Mouse (Mus musculus): ENCODE measurements around the gene Olfr512. TPM values are rescaled to one million over a fixed set of nuclear protein-coding genes. Genes with fewer than 3 reads are reported as not detected.

The Olfr512 gene
- total RNA-seq (2021) = not detected
- long read RNA-seq, experiment 1 = 0 reads
- long read RNA-seq, experiment 2 = 0 reads

DNA sequence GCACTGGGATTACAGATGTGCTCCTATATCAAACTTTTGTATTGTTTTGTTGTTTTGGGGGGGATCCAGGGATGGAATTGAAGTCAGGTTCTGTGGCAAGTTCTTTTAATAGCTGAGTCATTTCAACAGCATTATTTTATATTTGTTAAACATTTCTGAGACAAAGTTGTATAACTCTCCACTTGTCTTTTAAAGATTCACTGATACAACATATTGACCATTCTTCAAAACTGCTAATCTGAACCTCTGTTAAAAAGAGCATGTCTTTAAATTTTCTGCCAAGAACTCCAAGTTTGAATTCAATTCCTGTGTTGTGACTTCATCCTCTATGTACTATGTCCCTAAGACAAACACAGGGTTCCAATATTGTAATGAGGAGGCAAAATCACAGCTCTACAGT is at the start of gene Olfr512:
Olfr512 (plus strand) TSS at position 301 of the 400 bp plus-strand sequence.
- DNase-seq = no peak

DNA sequence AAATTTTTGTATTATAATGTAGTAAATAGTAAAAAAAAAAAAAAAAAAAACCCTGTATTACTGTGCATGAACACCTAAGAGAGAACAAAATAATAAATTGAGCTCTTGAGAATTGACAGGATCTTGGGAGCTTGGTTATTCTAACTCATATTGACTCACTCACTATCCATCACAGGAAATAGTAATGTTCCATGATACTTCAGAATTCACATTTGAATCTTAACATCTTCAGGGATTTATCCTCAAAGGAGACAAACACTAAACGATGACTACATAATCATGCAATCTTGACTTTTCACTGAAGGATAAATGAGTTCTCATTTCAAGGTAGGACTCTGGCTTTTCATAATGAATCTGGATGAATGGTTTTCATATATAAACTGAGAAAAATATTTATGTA is 47.0 kb upstream of the Olfr512 start, which contains the start of gene Olfr510:
Olfr510 (plus strand) TSS at position 301 of the 400 bp plus-strand sequence.
- no peak for DNase-seq

DNA sequence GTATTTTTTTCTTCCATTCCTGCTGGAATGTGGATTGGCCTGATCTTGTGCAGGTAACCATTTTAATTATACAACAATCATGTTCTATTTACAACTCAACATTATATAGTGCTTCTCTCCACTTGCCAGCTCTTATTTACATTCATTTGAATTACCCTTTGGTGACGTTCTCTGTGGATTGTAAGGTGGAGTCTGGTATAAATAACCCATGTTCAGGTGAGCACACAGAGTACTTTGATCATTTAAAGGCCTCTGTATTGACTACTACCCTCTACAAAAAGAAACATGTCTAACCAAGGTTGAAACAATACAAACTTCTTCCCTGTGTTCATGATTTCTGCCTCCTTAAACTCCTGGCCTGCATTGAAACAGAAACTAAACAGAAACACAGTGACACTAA is 42.1 kb upstream of the Olfr512 start:
- DNase-seq = no peak

DNA sequence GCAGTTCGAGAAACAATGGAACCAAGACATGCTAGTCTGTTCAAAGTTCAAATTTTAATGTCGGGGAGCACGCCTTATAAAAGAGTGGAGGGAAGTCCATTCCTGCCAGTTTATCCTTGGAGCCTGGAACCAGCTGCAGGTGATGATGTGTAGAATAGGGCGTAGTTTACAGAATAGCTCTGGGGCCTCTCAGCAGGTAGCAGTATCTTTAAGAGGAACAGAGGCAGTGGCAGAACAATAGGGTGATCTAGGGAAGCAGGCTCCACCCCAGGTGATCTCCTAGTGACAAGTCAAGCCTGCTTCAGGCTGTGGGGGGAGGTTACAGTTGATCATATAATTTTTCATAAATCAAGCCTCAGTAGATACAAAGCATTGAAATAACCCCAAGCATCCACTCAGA is 34.2 kb upstream of the Olfr512 start:
- no peak for DNase-seq

DNA sequence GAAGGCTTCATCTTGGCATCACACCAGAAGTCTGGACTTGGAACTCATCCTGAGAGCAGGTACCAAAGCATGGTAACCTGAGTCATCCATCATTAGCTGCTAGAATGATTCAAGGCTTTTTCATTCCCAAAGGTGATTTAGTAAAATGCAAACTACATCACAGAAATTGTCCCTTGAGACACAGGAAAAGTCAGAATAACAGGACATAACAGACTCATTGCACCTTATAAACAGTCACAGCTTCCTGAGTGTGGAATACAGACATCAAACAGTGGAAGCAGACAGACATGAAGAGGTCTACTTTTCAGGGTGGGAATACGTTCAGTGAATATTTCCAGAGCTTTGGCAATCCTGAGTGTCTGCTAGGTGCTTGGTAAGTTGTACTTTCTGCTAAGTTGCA is 37.6 kb downstream of the Olfr512 start, which contains the start of gene Olfr513:
Olfr513 (plus strand) TSS at position 301 of the 400 bp plus-strand sequence.
- no peak for DNase-seq

DNA sequence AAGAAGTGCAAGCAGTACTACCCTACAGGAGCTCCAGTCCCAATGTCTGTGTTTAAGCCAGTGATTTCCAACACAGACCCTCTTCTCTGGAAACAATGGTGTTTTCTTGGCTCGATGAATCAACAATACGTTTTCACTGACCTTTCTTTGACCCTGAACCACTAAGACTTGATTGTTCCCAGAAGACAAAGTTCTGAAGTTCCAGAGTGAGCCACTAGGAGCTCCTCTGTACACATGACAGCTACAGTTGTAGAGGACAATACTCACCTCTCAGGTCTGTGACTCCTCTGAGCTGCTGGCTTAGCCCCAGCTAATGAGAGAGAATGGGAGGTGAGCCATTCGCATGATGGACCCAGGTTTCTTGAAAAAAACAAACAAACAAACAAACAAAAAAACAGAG is 47.3 kb downstream of the Olfr512 start:
- no peak for DNase-seq

Other genes with a start within 250 kb of the Olfr512 start
- gene Olfr498, start 248.0 kb upstream of the Olfr512 start, total RNA-seq (2021) = not detected
- gene Olfr502, start 188.3 kb upstream of the Olfr512 start, total RNA-seq (2021) = not detected
- not detected for gene Olfr503, start 168.8 kb upstream of the Olfr512 start, total RNA-seq (2021)
- gene Olfr504, start 147.5 kb upstream of the Olfr512 start, total RNA-seq (2021) = not detected
- gene Olfr506, start 102.5 kb upstream of the Olfr512 start, total RNA-seq (2021) = not detected
- not detected for gene Olfr507, start 91.5 kb upstream of the Olfr512 start, total RNA-seq (2021)
- not detected for gene Olfr508, start 83.3 kb upstream of the Olfr512 start, total RNA-seq (2021)
- not detected for gene Olfr509, start 61.4 kb upstream of the Olfr512 start, total RNA-seq (2021)
- gene Olfr510, start 46.9 kb upstream of the Olfr512 start, total RNA-seq (2021) = not detected
- not detected for gene Olfr513, start 37.7 kb downstream of the Olfr512 start, total RNA-seq (2021)
- not detected for gene Olfr514, start 112.7 kb downstream of the Olfr512 start, total RNA-seq (2021)
- not detected for gene Olfr516, start 137.2 kb downstream of the Olfr512 start, total RNA-seq (2021)
- not detected for gene Olfr517, start 159.1 kb downstream of the Olfr512 start, total RNA-seq (2021)
- not detected for gene Olfr518, start 171.7 kb downstream of the Olfr512 start, total RNA-seq (2021)
- not detected for gene Olfr519, start 181.1 kb downstream of the Olfr512 start, total RNA-seq (2021)
- 1 to 10 TPM in 1 of 2 experiments, under 1 TPM in 1; 0.75 to 1.6 TPM for gene Nlrp10, start 216.9 kb downstream of the Olfr512 start, total RNA-seq (2021)
- gene Eif3f, start 221.1 kb downstream of the Olfr512 start, total RNA-seq (2021) = 10 to 100 TPM; 86.5 to 98.1 TPM
- gene Tub, start 237.0 kb downstream of the Olfr512 start, total RNA-seq (2021) = under 1 TPM; 0.69 to 0.70 TPM